Mouse (Mus musculus): ENCODE data around the gene ccdc198.
"Not testable (repeated sequence)": the region's sequence is repeated elsewhere in the genome, so short reads cannot be mapped to it uniquely, and the experiment has no call there.

DNA sequence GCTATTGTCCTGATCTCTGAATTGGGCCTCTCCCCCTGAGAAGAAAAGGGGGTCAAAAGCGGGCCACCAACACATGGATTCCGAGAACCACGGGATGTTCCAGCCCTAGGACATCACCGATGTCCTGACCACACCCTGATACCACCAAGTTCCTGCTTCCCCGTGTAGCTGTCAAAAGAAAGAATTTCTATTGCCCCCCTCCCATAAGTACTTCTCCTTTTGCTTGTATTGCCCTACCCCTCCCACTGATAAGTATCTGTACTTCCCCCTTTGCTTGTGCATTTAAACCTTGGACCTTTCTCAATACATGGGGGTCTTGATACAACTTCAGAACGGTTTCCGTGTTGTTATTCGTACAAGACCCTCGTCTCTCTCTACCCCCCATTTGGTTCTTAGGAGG is 33.2 kb upstream of the ccdc198 start:
- TF ChIP-seq EP300, CTCF (IDR thresholded peaks at IDR 0.05; ENCODE audit: low read depth): not testable (repeated sequence)

All from liver, postnatal 0 days (tissue).